Mouse (Mus musculus): ENCODE data around the gene Olfr901.

DNA sequence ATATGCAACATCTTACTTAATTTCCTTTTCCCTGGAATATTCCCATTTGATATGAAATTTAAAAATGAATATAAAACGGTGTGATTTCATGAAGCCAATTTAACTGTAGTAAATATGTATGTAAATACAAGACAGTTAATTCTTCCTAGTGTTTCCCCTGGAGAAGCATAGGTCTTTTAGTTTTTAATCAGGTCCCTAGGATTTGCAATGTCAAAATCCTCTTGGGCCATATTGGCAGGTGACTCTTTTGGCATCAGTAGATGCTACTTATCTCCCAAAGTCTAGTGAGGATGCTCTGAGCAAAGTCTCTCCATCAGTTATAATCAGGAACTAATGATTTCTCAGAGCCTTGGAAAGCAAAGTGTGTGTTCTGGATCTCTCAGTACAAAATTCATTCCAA, at the start of gene Olfr901:
- no peak for TF ChIP-seq MAFK (IDR thresholded peaks at IDR 0.05; ENCODE audit: insufficient read depth, low read depth, low read length)
- TF ChIP-seq HCFC1 (IDR thresholded peaks at IDR 0.05; ENCODE audit: borderline replicate concordance, insufficient read depth, low read length), result no peak
- no peak for TF ChIP-seq CHD2 (IDR thresholded peaks at IDR 0.05; ENCODE audit: low read depth, low read length)

Data from ES-E14 (cell line).